Mouse (Mus musculus) liver, embryonic 12.5 days (tissue): Measurements from ENCODE around the gene Dusp10. TPM values are rescaled to one million over a fixed set of nuclear protein-coding genes. Genes with fewer than 3 reads are reported as not detected.

Experiments used
- ATAC-seq: fragments of 200-750 bp; cut with Nextera tagmentation; 2 replicates; pipeline ENCODE4 v1.8.0; 2017; ENCODE audit warnings: moderate number of reproducible peaks, mild to moderate bottlenecking, moderate library complexity
- H3K27ac ChIP-seq: fragments of 300-500 bp; sonication (generic); 2 replicates; pipeline ENCODE4 v1.5.1; 2016; ENCODE audit warnings: mild to moderate bottlenecking
- H3K27me3 ChIP-seq: fragments of 300-500 bp; sonication (generic); replicated peaks from 2 replicates; pipeline ENCODE4 v1.6.1; 2016; ENCODE audit warnings: mild to moderate bottlenecking, moderate library complexity
- H3K36me3 ChIP-seq: fragments of 300-500 bp; sonication (generic); 2 replicates; pipeline ENCODE4 v1.6.1; 2016; ENCODE audit warnings: mild to moderate bottlenecking, moderate library complexity
- H3K4me1 ChIP-seq: fragments of 300-500 bp; sonication (generic); 2 replicates; pipeline ENCODE4 v1.6.1; 2016
- H3K4me2 ChIP-seq: fragments of 300-500 bp; sonication (generic); 2 replicates; pipeline ENCODE4 v1.6.1; 2016; ENCODE audit warnings: mild to moderate bottlenecking, moderate library complexity
- H3K4me3 ChIP-seq: fragments of 300-500 bp; sonication (generic); 2 replicates; pipeline ENCODE4 v1.5.1; 2016; ENCODE audit warnings: mild to moderate bottlenecking, moderate library complexity
- H3K9ac ChIP-seq: fragments of 300-500 bp; sonication (generic); 2 replicates; pipeline ENCODE4 v1.6.1; 2016; ENCODE audit warnings: mild to moderate bottlenecking, moderate library complexity
- H3K9me3 ChIP-seq: fragments of 300-500 bp; sonication (generic); replicated peaks from 2 replicates; pipeline ENCODE4 v1.6.1; 2016; ENCODE audit warnings: mild to moderate bottlenecking, moderate library complexity
- WGBS: fragments of 180-500 bp; shearing (Covaris S2); methylation state at CpG from one replicate; pipeline ENCODE4 v1.1.7; 2016; ENCODE audit not compliant: insufficient replicate concordance; 5-methylcytosine and 5-hydroxymethylcytosine counted together
- polyA plus RNA-seq: library from polyadenylated mRNA; unstranded; fragments of >200 nt; fragmentation: Nextera tagmentation; extraction: Ambion mirVana; gene quantifications from 2 replicates; pipeline ENCODE4 v1.2.1, GENCODE M21; 2016

Gene Dusp10
- polyA plus RNA-seq, 1 experiment from 2014 or later = 4.1 TPM

DNA sequence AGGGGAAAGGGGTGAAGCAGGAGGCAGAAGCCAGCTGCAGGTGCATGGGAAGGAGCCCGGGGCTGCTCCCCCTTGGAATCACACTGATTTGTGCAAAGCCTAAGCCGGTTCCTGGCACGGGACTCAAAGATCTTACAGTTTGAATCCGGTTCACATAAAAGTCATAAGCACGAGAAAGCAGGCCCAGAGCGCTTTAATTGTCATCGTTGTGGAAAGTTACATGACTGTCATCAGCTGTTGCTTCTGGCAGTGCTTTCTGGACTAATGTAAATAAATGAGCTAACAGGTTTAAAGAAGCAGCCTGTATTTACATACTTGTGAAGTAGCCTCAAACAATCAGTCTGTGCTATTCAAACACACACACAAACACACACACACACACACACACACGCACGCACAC is 47.3 kb downstream of the Dusp10 start:
- H3K9ac ChIP-seq = no peak overlapping the region
- no peak overlapping the region for H3K4me2 ChIP-seq
- H3K36me3 ChIP-seq = no peaks in the 10 kb centered on the region
- no peak overlapping the region for H3K27ac ChIP-seq
- WGBS = 70% methylated on average over 9 of the region's 9 CpGs
- no peak overlapping the region for H3K4me3 ChIP-seq
- no peaks in the 10 kb centered on the region for H3K9me3 ChIP-seq
- no peaks in the 10 kb centered on the region for H3K27me3 ChIP-seq
- no peak for ATAC-seq
- H3K4me1 ChIP-seq = peaks cover 21% of the 10 kb centered on the region

DNA sequence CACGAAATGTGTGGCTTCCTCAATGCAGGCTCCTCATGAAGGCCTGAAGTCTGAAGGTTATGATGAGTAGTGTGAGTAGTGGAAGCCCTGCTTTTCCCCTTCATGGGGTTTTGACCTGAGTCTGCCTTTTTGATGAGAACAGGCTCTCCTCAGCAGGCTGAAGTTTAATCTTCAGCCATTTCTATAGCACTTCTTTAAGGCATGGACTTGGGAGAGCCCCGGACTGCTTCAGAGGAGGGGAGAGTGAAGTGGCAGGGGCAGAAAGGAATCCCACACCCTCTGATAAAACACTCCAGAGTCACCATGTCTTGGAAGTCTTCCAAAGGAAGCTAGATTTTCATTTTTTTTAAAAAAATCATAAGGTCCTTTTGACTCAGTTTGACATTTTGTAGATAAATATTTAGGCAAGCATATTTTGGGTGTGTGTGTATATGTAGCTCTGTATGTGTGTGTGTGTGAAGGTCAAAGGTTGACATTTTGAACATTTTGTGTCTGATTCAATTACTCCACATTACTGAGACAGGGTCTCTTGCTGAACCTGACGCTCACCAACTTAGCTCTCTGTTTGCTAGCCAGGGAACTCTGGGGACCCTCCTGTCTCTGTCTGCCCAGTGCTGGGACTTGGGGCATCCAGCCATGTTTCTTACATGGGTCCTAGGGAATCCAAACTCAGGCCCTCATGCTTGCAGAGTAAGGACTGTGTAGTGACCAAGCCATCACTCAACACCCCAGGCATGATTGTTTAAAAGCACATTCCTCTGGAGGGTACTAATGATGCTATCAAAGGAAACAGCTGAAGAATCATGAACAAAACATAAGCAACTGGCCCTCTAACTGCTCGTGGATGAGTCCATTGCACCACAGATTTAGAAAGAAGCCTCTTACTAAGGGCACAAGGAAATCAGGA is 48.0 kb downstream of the Dusp10 start:
- Histone ChIP-seq H3K4me1 (peaks cover 21% of the 10 kb centered on the region), H3K27me3 (no peaks in the 10 kb centered on the region), H3K36me3 (no peaks in the 10 kb centered on the region), H3K4me2 (no peak overlapping the region), H3K4me3 (no peak overlapping the region), H3K27ac (0 out of 2 replicates have a peak overlapping the region, but pooled peaks have one; percentile 11), H3K9me3 (no peaks in the 10 kb centered on the region), H3K9ac (no peak overlapping the region)
- WGBS = 59% methylated on average over 4 of the region's 4 CpGs
- no peak for ATAC-seq

DNA sequence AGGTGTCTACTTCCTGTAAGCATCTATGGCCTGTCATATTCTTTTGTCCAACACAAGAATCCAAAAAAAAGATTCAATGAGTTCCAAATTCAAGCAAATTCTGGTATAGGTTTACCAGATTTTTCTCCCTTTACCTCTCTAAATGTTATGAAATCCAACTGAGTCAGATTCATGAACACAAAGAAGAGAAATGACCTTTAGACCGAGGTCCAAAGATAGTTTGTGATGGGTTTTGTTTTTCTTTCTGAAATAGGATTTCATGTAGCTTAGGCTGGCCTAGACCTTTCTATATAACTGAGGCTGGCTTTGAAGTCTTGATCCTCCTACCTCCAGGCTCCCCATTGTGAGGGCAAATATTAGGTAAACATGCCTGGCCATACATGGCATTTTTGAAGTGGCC is 48.8 kb downstream of the Dusp10 start:
- no peaks in the 10 kb centered on the region for H3K9me3 ChIP-seq
- H3K4me2 ChIP-seq = no peak overlapping the region
- no peak overlapping the region for H3K9ac ChIP-seq
- H3K27ac ChIP-seq = no peak overlapping the region
- no peaks in the 10 kb centered on the region for H3K36me3 ChIP-seq
- 47% methylated on average over 1 of the region's 1 CpGs for WGBS
- H3K27me3 ChIP-seq = no peaks in the 10 kb centered on the region
- no peak overlapping the region for H3K4me3 ChIP-seq
- H3K4me1 ChIP-seq = peaks cover 22% of the 10 kb centered on the region
- no peak for ATAC-seq

DNA sequence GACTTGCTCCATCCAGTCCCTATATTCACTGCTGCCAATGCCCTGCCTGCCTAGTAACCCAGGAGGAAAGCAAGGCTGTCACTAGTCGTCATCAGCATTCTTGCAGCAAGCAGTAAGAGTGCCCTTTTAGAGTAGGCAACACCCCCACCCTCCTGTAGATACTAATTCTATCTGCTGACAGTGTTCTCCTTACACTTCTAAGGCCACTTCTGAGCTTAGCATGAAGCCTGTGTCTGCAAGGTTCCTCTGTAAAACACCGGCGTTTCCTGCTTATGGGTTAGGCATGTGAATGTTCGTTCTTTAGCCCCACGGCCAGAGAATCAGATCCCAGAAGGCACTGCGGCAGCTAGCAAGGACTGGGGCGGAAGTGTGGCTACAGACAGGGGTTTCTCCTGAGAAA is 51.2 kb downstream of the Dusp10 start:
- no peak overlapping the region for H3K27ac ChIP-seq

GRCm38 (mm10) chr1:184065589-184066361 is 52.7 kb downstream of the Dusp10 start:
- peaks cover 10% of the 10 kb centered on the region for H3K36me3 ChIP-seq
- peaks cover 12% of the 10 kb centered on the region for H3K4me1 ChIP-seq
- H3K9me3 ChIP-seq = no peaks in the 10 kb centered on the region
- H3K27me3 ChIP-seq = no peaks in the 10 kb centered on the region
- 81% methylated on average over 13 of the region's 13 CpGs for WGBS
- no peak for ATAC-seq
- H3K27ac ChIP-seq = no peak overlapping the region
- H3K4me3 ChIP-seq = no peak overlapping the region
- no peak overlapping the region for H3K9ac ChIP-seq
- no peak overlapping the region for H3K4me2 ChIP-seq

More for the DNA sequence above, 51.2 kb downstream of the Dusp10 start:
- no peaks in the 10 kb centered on the region for H3K9me3 ChIP-seq
- ATAC-seq = no peak
- H3K4me1 ChIP-seq = peaks cover 15% of the 10 kb centered on the region
- WGBS = 56% methylated on average over 7 of the region's 7 CpGs
- H3K4me3 ChIP-seq = no peak overlapping the region
- H3K27me3 ChIP-seq = no peaks in the 10 kb centered on the region
- H3K36me3 ChIP-seq = peaks cover 4% of the 10 kb centered on the region; the same call in 1 of the 2 replicates
- H3K9ac ChIP-seq = no peak overlapping the region
- no peak overlapping the region for H3K4me2 ChIP-seq

- no peak for ATAC-seq
- Histone ChIP-seq H3K9me3 (no peaks in the 10 kb centered on the region), H3K9ac (no peak overlapping the region), H3K4me2 (no peak overlapping the region), H3K4me1 (peaks cover 8% of the 10 kb centered on the region; the same call in 1 of the 2 replicates), H3K4me3 (no peak overlapping the region), H3K27ac (no peak overlapping the region), H3K36me3 (peaks cover 16% of the 10 kb centered on the region), H3K27me3 (no peaks in the 10 kb centered on the region)
- WGBS = 48% methylated on average over 11 of the region's 11 CpGs
These were observed 53.6 kb downstream of the Dusp10 start for GRCm38 (mm10) chr1:184066460-184067287.

GRCm38 (mm10) chr1:184067704-184068558 is 54.8 kb downstream of the Dusp10 start:
- Histone ChIP-seq H3K27me3 (no peaks in the 10 kb centered on the region), H3K9ac (no peak overlapping the region), H3K4me3 (no peak overlapping the region), H3K9me3 (no peaks in the 10 kb centered on the region), H3K27ac (no peak overlapping the region), H3K4me2 (no peak overlapping the region), H3K36me3 (peaks cover 16% of the 10 kb centered on the region), H3K4me1 (peaks cover 8% of the 10 kb centered on the region; the same call in 1 of the 2 replicates)
- ATAC-seq = no peak
- 80% methylated on average over 18 of the region's 18 CpGs for WGBS

GRCm38 (mm10) chr1:184068971-184069370 is 55.9 kb downstream of the Dusp10 start:
- H3K9ac ChIP-seq = no peak overlapping the region
- H3K4me3 ChIP-seq = no peak overlapping the region
- no peak overlapping the region for H3K27ac ChIP-seq
- H3K9me3 ChIP-seq = no peaks in the 10 kb centered on the region
- H3K27me3 ChIP-seq = no peaks in the 10 kb centered on the region
- H3K36me3 ChIP-seq = peaks cover 21% of the 10 kb centered on the region
- H3K4me1 ChIP-seq = peaks cover 8% of the 10 kb centered on the region; the same call in 1 of the 2 replicates
- no peak overlapping the region for H3K4me2 ChIP-seq
- WGBS = 60% methylated on average over 12 of the region's 12 CpGs
- ATAC-seq = no peak

GRCm38 (mm10) chr1:184076065-184076464 is 63.0 kb downstream of the Dusp10 start:
- ATAC-seq = no peak
- H3K4me1 ChIP-seq = no peaks in the 10 kb centered on the region
- peaks cover 13% of the 10 kb centered on the region; the same call in 1 of the 2 replicates for H3K36me3 ChIP-seq
- H3K9me3 ChIP-seq = no peaks in the 10 kb centered on the region
- H3K4me3 ChIP-seq = no peak overlapping the region
- H3K27ac ChIP-seq = no peak overlapping the region
- H3K9ac ChIP-seq = no peak overlapping the region
- H3K27me3 ChIP-seq = no peaks in the 10 kb centered on the region
- H3K4me2 ChIP-seq = no peak overlapping the region
- 73% methylated on average over 6 of the region's 6 CpGs for WGBS

DNA sequence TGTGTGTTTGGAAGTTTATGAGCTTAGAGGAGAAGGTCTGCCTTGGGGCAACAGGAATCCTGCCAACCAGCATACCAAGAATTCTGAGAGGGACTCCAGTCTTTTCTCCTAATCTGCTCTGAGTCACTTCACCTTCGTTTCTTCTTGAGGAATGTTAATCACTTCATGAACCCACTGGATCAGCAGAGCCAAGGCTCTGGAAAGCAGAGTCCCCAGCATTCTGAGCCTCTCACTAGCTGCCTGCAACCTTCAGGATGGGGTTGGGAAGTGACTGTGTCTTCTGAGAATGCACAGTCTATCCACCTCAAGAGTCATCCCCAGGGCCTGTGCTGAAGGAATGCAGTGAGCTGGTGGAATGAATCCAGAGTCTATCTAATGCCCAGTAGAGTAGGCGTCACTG is 63.7 kb downstream of the Dusp10 start:
- ATAC-seq = no peak
- no peak overlapping the region for H3K9ac ChIP-seq

DNA sequence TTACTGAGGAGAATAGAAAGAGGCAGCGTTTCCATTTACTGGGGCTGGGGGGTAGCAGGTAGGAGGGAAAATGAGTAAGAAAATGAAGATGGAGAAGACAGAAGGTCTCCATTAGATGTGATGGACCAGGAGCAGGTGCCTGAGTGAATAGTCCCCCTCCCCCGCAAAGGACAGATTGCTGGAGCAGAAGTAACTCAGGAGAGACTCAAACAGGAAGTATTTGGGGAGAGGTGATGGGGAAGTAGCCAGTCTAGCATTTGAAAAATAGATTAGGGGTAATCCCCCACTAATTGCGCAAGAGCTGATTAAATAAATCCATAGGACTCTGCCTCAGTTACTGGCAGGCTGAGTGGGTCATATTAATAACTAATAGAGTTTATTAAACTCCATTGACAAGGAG is 66.2 kb downstream of the Dusp10 start:
- Histone ChIP-seq H3K36me3 (peaks cover under 1% of the 10 kb centered on the region; the same call in 1 of the 2 replicates), H3K4me1 (no peaks in the 10 kb centered on the region), H3K27ac (no peak overlapping the region), H3K27me3 (no peaks in the 10 kb centered on the region), H3K9ac (no peak overlapping the region), H3K4me3 (no peak overlapping the region), H3K4me2 (no peak overlapping the region), H3K9me3 (no peaks in the 10 kb centered on the region)
- 68% methylated on average over 3 of the region's 3 CpGs for WGBS
- ATAC-seq = no peak

More for the DNA sequence above, 63.7 kb downstream of the Dusp10 start:
- 52% methylated on average over 2 of the region's 2 CpGs for WGBS
- H3K27ac ChIP-seq = no peak overlapping the region
- no peaks in the 10 kb centered on the region for H3K27me3 ChIP-seq
- H3K4me3 ChIP-seq = no peak overlapping the region
- H3K36me3 ChIP-seq = peaks cover 9% of the 10 kb centered on the region; the same call in 1 of the 2 replicates
- no peaks in the 10 kb centered on the region for H3K4me1 ChIP-seq
- no peak overlapping the region for H3K4me2 ChIP-seq
- H3K9me3 ChIP-seq = no peaks in the 10 kb centered on the region
